In the genomic region with DNA sequence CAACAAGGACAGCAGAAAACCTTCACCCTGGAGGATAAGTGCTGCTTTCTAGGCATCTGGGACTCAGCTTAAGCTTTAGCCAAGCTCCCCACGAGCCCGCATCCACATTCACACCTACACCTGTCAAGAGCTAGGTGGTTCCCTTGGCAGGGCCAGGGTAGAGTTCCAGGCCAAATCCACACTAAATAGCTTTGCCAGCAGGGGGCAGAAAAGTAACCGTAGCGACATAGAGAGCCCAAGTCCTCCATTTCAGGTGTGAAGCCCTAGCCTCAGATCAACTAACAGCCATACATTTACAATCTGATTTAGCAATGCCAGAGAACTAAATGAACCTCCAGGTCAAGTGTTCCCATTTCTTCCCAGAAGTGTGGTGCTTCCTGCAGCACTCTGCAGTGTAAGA, we compare ENCODE assay signal across 8 mouse cellular contexts.
DNase-seq lines count a peak whose midpoint lies in the region; ATAC-seq and TF ChIP-seq lines count a peak whose summit lies in the region.

No protein-coding gene starts in this region.

- H3K9ac ChIP-seq in midbrain, embryonic 13.5 days (replicated peaks), result no peak overlapping the region

- no peaks in the 10 kb centered on the region for H3K9me3 ChIP-seq in midbrain, embryonic 13.5 days

- no peak overlapping the region for H3K27ac ChIP-seq in cortical plate, adult 2 months (ENCODE audit: insufficient read depth, low read length)
- H3K27ac ChIP-seq in midbrain, embryonic 13.5 days, result no peak overlapping the region

- peaks cover 32% of the 10 kb centered on the region for H3K27me3 ChIP-seq in midbrain, embryonic 13.5 days

- peak; percentile 25 for DNase-seq in layer of hippocampus, adult 11-12 months (ENCODE audit: low spot score)
- DNase-seq in layer of hippocampus, adult 9-10 months (ENCODE audit: low spot score), result no peak
- DNase-seq in ES-CJ7 (ENCODE audit: low read depth, low spot score), result peak; percentile 36
- DNase-seq in urinary bladder, adult 2 months (ENCODE audit: low spot score), result no peak
- DNase-seq in spleen, postnatal 36 days (ENCODE audit: low spot score in 2 of 2), result no peak
- DNase-seq in ovary, postnatal 10 days (ENCODE audit: low spot score), result no peak

- H3K4me2 ChIP-seq in midbrain, embryonic 13.5 days (replicated peaks), result peak overlapping the region; percentile 58

- no peak for ATAC-seq in midbrain, embryonic 13.5 days

- TF ChIP-seq CTCF in cortical plate, adult 2 months (IDR thresholded peaks at IDR 0.05; ENCODE audit: extremely low read depth, insufficient read depth, low read length), result peak; percentile 25

- 45% methylated on average over 4 of the region's 4 CpGs for WGBS in midbrain, embryonic 13.5 days

- TF ChIP-seq POLR2A in cortical plate, adult 2 months (IDR thresholded peaks at IDR 0.05; ENCODE audit: extremely low read depth, insufficient read depth, low read length), result no peak

- H3K36me3 ChIP-seq in midbrain, embryonic 13.5 days, result no peaks in the 10 kb centered on the region

- H3K4me1 ChIP-seq in cortical plate, adult 2 months (ENCODE audit: control insufficient read depth, insufficient read depth, low read length), result peaks cover 2% of the 10 kb centered on the region; the same call in 1 of the 2 replicates
- H3K4me1 ChIP-seq in midbrain, embryonic 13.5 days (replicated peaks), result peaks cover 17% of the 10 kb centered on the region; the same call in 1 of the 2 replicates

- no peak overlapping the region for H3K4me3 ChIP-seq in cortical plate, adult 2 months (ENCODE audit: insufficient read depth, low read length)
- peak overlapping the region; percentile 15; the same call in 1 of the 2 replicates for H3K4me3 ChIP-seq in midbrain, embryonic 13.5 days (replicated peaks)

Comparison
In these comparisons a context has a peak if more than half of its experiments do, and no peak if none do; other contexts are left out.
1. DNase-seq: peak in layer of hippocampus, adult 11-12 months (single experiment) and ES-CJ7 (single experiment); none in layer of hippocampus, adult 9-10 months (single experiment), urinary bladder, adult 2 months (single experiment), spleen, postnatal 36 days (0 of 2) and ovary, postnatal 10 days (single experiment).